Mouse (Mus musculus) spleen, postnatal 4 days (tissue): ENCODE data around the gene Lrit3.
A peak's percentile ranks its signal among the peaks of the same experiment; 100 is the strongest.
"Not testable (repeated sequence)": the region's sequence is repeated elsewhere in the genome, so short reads cannot be mapped to it uniquely, and the experiment has no call there.

Source experiments
- DNase-seq, 2 experiments: peaks; one replicate each; pipeline ENCODE4 v3.0.0; 2022; ENCODE audit warnings: low spot score in 2 of 2

Gene Lrit3

DNA sequence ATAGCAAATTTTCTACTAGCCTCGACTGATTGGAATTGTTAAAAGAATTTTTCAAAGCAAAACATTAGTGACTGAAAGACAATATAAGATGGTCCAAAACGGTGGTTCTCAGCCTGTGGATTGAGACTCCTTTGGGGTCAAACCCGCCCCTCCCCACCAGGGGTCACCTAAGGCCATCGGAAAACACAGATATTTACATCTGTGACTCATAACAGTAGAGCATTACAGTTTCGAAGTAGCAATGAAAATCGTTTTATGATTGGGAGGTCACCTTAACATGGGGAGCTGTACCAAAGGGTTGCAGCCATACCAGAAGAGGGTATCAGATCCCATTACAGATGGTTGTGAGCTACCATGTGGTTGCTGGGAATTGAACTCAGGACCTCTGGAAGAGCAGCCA is 32.6 kb downstream of the Lrit3 start:
- no peak for DNase-seq

DNA sequence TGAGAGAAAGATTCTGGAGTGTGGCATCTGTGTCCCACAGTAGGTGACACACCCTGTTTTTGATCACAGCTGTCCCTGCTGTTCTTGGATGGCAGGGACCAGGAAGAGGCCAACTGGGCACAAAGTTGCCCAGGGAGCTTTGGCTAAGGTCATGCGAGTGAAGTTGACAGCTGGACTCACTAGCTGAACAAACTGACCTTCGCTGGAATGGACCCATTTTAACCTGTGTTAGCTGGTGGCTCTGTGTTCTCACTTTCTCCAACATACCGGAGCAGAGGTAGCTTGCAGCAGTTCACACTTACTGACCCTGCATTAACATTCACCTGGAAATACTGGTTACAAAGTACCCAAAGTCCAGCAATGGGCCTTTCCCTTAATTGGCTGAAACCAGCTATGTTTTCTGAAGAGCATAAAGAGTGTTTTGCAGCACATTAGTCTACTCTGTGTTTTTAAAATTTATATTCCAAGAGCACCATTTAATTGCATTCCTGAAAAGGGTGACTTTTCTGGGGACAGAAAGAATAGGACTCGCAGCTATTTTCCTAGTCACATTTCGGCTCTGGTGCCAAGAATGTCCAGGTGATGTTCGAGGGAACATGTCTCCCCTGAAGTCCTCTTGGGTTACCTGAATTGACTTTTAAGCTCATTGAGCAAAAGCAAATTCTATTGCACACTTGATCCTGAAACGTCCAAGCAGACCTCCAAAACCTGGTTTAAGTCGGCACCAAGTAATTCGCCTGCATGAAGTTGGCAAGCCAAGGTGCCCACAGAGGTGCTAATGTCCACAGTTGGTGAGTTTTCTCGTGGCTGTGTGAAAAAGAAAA is 36.6 kb downstream of the Lrit3 start:
- no peak for DNase-seq

- DNase-seq: no peak
Observed at GRCm38 (mm10) chr3:129766106-129766505, 37.7 kb downstream of the Lrit3 start.

DNA sequence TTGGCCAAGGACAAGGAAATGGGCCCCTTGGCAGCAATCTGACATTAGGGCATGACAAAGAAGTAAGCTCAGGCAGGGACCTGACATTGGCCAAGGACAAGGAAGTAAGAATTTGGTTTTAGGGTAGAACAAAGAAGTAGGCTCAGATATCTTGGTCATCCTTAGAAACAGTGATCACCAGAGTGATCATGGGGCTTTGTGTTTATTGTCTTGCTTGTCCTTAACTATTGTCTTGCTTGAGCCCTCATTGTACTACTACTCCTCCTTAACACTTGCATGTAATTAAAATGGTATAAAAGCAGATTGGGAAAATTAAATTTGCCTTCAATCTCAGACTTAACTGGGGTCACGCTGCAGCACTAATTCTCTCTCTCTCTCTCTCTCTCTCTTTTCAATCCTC is 46.2 kb downstream of the Lrit3 start:
- DNase-seq: not testable (repeated sequence)

DNA sequence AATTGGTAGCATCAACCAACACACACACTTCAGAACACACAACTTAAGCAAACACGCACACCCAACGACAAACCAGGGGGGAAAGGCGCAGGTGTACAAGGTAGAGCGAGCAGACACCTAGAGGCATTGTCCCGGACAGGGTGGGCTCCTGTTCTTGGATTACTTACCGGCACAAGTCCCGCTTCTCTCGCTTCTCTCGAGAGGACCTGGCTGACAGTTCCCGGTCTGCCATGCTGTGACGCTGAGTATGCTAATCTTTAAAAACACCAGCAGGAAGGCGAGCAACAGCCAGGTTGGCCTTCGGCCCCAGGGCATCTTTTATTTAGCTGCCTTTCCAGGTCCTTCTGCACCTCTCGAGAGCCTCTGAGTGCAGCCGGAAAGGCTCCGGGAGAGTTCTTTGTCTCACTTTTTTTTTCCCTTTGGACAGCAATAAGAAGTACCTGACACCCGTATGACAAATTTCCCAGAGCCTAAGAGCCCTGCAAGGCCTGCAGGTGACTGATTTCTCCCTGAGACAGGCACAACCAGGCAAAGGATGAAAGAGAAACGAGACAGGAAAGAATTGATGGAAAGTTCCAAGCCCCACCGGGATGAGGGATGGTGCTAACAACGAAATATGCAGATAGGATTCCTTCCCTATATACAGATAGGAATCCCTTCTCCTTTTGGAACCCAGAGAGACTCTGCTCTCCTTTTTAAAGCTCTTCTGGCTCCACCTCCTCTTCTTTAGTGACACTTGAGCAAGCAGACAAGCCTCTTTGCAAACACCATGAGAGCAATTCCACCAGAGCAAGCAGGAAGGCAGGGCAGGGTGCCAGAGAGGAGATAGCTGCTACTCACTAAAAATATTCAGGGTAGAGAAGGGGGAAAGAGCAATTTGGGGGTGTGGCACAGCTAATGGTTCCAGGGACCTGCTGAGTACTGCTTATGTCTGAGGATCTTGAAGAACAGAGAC is 48.9 kb downstream of the Lrit3 start, which contains the start of gene Egf:
Gene Egf (minus strand): TSS at position 667 of the 955 bp plus-strand sequence.
- DNase-seq: no peak

GRCm38 (mm10) chr3:129744803-129745202 is 59.0 kb downstream of the Lrit3 start:
- DNase-seq: peak; percentile 30 to 74

GRCm38 (mm10) chr3:129742781-129743180 is 61.0 kb downstream of the Lrit3 start:
- no peak for DNase-seq

GRCm38 (mm10) chr3:129738291-129739183 is 65.3 kb downstream of the Lrit3 start:
- DNase-seq: no peak
